Mouse (Mus musculus): ENCODE data around the gene Arhgap20. TPM values are rescaled to one million over a fixed set of nuclear protein-coding genes. Genes with fewer than 3 reads are reported as not detected.

Arhgap20 gene
- total RNA-seq, 2 experiments from 2014 or later: 16.3 to 21.6 TPM

Other genes starting within 250 kb of the Arhgap20 start
- 100 to 1,000 TPM; 105 to 116 TPM for gene Fdx1, start 198.2 kb downstream of the Arhgap20 start, total RNA-seq (2021)